Mouse (Mus musculus): Measurements from ENCODE around the gene Wipi1. TPM values are rescaled to one million over a fixed set of nuclear protein-coding genes. Genes with fewer than 3 reads are reported as not detected.

Gene Wipi1
- total and polyA plus RNA-seq, 2 experiments, result 7.3 to 8.5 TPM

DNA sequence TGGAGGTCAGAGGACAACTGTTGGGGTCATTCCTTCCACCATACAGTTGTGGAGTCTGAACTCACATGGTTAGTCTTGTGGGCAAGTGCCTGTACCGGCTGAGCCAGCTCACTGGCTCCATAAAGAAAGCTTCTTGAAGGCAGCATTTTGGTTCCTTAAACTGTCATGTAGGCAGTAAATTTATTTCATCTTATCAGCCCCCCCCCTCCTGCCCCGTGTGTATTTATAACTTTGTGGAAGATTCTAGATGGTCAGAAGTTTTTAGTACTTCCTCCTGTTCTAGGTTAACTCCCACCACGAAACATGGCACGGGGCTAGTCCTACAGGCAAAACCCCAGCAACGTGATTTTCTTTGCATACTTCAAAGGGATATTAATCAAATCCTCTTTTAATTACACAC is 86.9 kb downstream of the Wipi1 start:
- DNase-seq (ENCODE audit: extremely low read depth, low read depth, low spot score), result no peak
- TF ChIP-seq CTCF (IDR thresholded peaks at IDR 0.05; ENCODE audit: low read depth, low read length) (no peak), POLR2A (IDR thresholded peaks at IDR 0.05; ENCODE audit: extremely low read depth, insufficient read depth, low read length) (no peak)
- no peak overlapping the region for H3K9ac ChIP-seq (ENCODE audit: low read depth, low read length)
- WGBS, result 88% methylated on average over 5 of the region's 5 CpGs
- no peaks in the 10 kb centered on the region for H3K79me2 ChIP-seq (ENCODE audit: control insufficient read depth, insufficient read depth, low read length)
- H3K4me1 ChIP-seq (ENCODE audit: control insufficient read depth, insufficient read depth, low read length), result no peaks in the 10 kb centered on the region
- H3K27me3 ChIP-seq (ENCODE audit: control insufficient read depth, insufficient read depth, low read length), result no peaks in the 10 kb centered on the region
- no peak overlapping the region for H3K4me3 ChIP-seq (ENCODE audit: insufficient read depth, low read depth, low read length)
- H3K27ac ChIP-seq (replicated peaks; ENCODE audit: insufficient read depth, low read depth, low read length), result no peak overlapping the region
- H3K36me3 ChIP-seq (ENCODE audit: control insufficient read depth, insufficient read depth, low read length), result peaks cover 3% of the 10 kb centered on the region; the same call in 1 of the 2 replicates

Other genes with a start within 250 kb of the Wipi1 start
- gene Gna13, start 249.1 kb downstream of the Wipi1 start, total RNA-seq (2014; rRNA removed), result 18.0 and 23.2 TPM in 2 replicates
- 10.0 and 13.7 TPM in 2 replicates for gene Gna13, start 249.1 kb downstream of the Wipi1 start, polyA plus RNA-seq (2012; rRNA removed)
- gene 9930022D16Rik, start 198.1 kb downstream of the Wipi1 start, total RNA-seq (2014; rRNA removed), result not detected in 2 replicates
- gene 9930022D16Rik, start 198.1 kb downstream of the Wipi1 start, polyA plus RNA-seq (2012; rRNA removed), result not detected in 2 replicates
- gene Amz2, start 186.0 kb downstream of the Wipi1 start, total RNA-seq (2014; rRNA removed), result 10.8 and 16.0 TPM in 2 replicates
- gene Amz2, start 186.0 kb downstream of the Wipi1 start, polyA plus RNA-seq (2012; rRNA removed), result 13.3 and 14.8 TPM in 2 replicates
- gene Arsg, start 138.6 kb downstream of the Wipi1 start, total RNA-seq (2014; rRNA removed), result 8.1 and 9.9 TPM in 2 replicates
- 8.5 and 9.1 TPM in 2 replicates for gene Arsg, start 138.6 kb downstream of the Wipi1 start, polyA plus RNA-seq (2012; rRNA removed)
- gene Slc16a6, start 138.4 kb downstream of the Wipi1 start, total RNA-seq (2014; rRNA removed), result 1.4 and 1.5 TPM in 2 replicates
- 1.9 and 2.2 TPM in 2 replicates for gene Slc16a6, start 138.4 kb downstream of the Wipi1 start, polyA plus RNA-seq (2012; rRNA removed)
- 47.2 and 56.4 TPM in 2 replicates for gene Prkar1a, start 37.4 kb upstream of the Wipi1 start, total RNA-seq (2014; rRNA removed)
- 51.1 and 59.9 TPM in 2 replicates for gene Prkar1a, start 37.4 kb upstream of the Wipi1 start, polyA plus RNA-seq (2012; rRNA removed)
- gene Fam20a, start 110.3 kb upstream of the Wipi1 start, total RNA-seq (2014; rRNA removed), result 6.9 and 13.2 TPM in 2 replicates
- 30.6 and 34.8 TPM in 2 replicates for gene Fam20a, start 110.3 kb upstream of the Wipi1 start, polyA plus RNA-seq (2012; rRNA removed)
- gene 1700012B07Rik, start 216.1 kb upstream of the Wipi1 start, total RNA-seq (2014; rRNA removed), result not detected in 2 replicates
- gene 1700012B07Rik, start 216.1 kb upstream of the Wipi1 start, polyA plus RNA-seq (2012; rRNA removed), result not detected in 2 replicates